Mouse (Mus musculus) left cerebral cortex, postnatal 10 days (tissue): Measurements from ENCODE around the gene Dnajc25. TPM values are rescaled to one million over a fixed set of nuclear protein-coding genes. Genes with fewer than 3 reads are reported as not detected.

ENCODE experiments used
- DNase-seq, 2 experiments: peaks; one replicate each; pipeline ENCODE4 v3.0.0; 2021 to 2022; ENCODE audit warnings: low spot score in 2 of 2, mixed read lengths in 1 of 2; ENCODE audit errors: extremely low spot score in 1 of 2
- intact Hi-C: fragments of 180-260 bp; cut with DNase I; formaldehyde crosslinking; loops from one replicate; pipeline ENCODE4 v1.15.1; 2025
- total RNA-seq, 2 experiments: library from RNA; stranded (reverse); gene quantifications; 2 replicates each; pipeline ENCODE4 v1.2.3; 2021

The Dnajc25 gene
- total RNA-seq = 1 to 10 TPM; 6.8 to 8.1 TPM

- intact Hi-C loops = no loop called here
- no peak for DNase-seq
Observed at GRCm38 (mm10) chr4:58994762-58995161, at the start of gene Dnajc25. Dnajc25 (plus strand) TSS chr4:58995062.

DNA sequence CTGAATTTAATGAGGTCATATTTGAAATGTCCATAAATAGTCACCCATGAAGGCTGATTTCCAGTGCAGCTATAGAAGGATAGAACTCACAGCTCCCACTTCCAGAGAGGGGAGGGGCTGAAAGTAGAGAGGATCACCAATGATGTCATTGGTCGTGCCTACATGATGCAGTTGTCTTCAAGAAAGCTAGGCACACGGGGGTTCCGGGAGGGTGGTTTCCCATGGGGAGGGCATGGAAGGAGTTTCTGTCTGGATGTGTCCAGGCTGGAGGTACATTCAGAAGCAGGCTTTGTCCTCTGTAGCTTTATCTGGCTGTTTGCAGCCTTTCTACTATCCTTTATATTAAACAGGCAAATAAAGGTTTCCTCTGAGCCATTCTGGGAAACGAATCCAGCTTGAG lies 46.5 kb upstream of the Dnajc25 start:
- intact Hi-C loops = no loop called here
- DNase-seq = no peak

GRCm38 (mm10) chr4:58952630-58953029 lies 42.2 kb upstream of the Dnajc25 start:
- DNase-seq = no peak
- intact Hi-C loops = no loop called here

- no peak for DNase-seq
- intact Hi-C loops = no loop called here
Observed at GRCm38 (mm10) chr4:58961719-58962118, 33.1 kb upstream of the Dnajc25 start.

DNA sequence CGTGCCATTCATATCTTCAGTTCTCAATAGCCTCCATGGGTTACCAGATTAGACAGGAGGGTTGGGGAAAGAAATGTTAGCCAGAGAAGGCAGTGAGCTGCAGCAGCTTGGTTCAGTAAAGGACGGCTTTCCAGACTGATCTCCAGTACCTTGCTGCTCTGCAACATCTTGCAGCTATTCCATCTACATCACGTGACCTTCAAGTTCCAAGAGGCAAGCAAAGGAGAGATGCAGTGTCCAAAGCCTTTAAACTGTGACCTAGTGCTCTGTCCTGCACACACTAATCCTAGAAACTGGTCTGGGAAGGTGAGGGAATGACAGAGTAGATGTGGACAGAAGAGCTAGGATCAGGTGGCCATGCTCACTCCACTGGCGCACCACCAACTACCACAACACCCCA lies 31.6 kb upstream of the Dnajc25 start:
- intact Hi-C loops = no loop called here

DNA sequence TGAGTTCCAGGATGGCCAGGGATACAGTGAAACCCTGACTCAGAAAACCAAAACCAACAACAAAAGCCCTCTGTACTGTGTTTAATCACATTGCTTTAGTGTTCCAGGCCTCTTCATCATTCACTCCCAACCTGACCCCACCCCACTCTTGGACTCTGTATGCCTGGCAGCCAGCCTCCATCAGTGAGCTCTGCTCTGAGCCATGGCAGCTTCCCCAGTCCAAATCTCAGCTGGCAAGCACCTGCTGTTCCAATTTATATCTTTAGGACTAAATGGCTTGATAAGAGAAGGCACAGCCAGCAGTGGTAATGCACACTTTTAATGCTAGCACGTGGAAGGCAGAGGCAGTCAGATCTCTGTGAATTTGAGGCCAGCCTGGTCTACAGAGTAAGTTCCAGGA lies 29.7 kb upstream of the Dnajc25 start:
- intact Hi-C loops = no loop called here

More for the DNA sequence above, 31.6 kb upstream of the Dnajc25 start:
- no peak for DNase-seq

GRCm38 (mm10) chr4:58970678-58971077 lies 24.2 kb upstream of the Dnajc25 start:
- intact Hi-C loops = no loop called here
- no peak for DNase-seq

More for the DNA sequence above, 29.7 kb upstream of the Dnajc25 start:
- DNase-seq = no peak

GRCm38 (mm10) chr4:58975711-58976110 lies 19.2 kb upstream of the Dnajc25 start:
- DNase-seq = no peak
- intact Hi-C loops = no loop called here

GRCm38 (mm10) chr4:58981421-58981820 lies 13.4 kb upstream of the Dnajc25 start:
- no peak for DNase-seq
- intact Hi-C loops = no loop called here

- intact Hi-C loops = no loop called here
- DNase-seq = no peak
Observed at GRCm38 (mm10) chr4:58982806-58983205, 12.1 kb upstream of the Dnajc25 start.

- peak; percentile 67 to 70 for DNase-seq
- intact Hi-C loops = no loop called here
Observed at GRCm38 (mm10) chr4:58985157-58985648, 9.7 kb upstream of the Dnajc25 start.

- DNase-seq = peak; percentile 78 to 88
Observed at GRCm38 (mm10) chr4:58986540-58987190, 8.2 kb upstream of the Dnajc25 start, which contains the start of gene Ptgr1. Ptgr1 (minus strand) TSS chr4:58987119.

DNA sequence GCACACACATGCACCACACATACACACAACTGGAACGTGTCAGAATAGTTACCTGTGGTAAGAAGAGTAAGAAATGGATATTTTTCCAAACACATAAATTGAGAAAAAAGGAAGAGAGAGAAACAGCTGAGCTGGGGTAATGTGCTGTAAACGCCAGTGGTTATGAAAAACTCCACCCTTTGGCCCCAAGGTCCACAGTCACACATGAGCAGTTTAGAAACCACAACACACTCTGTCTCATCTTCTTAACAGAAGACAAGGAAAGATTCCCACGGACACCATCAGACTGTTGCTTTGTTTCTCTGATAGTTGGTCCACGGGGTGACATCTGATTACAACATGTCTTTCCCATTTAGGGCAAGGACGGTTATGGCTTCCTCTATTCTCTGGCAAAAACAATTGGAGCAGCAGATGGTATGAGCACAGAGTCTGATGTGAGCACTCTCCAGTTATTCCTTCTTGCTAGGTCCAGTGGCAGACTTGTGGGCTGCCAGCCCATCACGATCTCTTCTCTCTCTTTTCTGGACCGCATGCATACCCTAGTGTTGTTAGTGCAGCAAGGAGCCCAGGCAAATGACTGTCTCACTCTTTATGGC lies 5.5 kb upstream of the Dnajc25 start:
- no peak for DNase-seq
- intact Hi-C loops = no loop called here

More at GRCm38 (mm10) chr4:58986540-58987190, 8.2 kb upstream of the Dnajc25 start, which contains the start of gene Ptgr1:
- intact Hi-C loops = no loop called here

DNA sequence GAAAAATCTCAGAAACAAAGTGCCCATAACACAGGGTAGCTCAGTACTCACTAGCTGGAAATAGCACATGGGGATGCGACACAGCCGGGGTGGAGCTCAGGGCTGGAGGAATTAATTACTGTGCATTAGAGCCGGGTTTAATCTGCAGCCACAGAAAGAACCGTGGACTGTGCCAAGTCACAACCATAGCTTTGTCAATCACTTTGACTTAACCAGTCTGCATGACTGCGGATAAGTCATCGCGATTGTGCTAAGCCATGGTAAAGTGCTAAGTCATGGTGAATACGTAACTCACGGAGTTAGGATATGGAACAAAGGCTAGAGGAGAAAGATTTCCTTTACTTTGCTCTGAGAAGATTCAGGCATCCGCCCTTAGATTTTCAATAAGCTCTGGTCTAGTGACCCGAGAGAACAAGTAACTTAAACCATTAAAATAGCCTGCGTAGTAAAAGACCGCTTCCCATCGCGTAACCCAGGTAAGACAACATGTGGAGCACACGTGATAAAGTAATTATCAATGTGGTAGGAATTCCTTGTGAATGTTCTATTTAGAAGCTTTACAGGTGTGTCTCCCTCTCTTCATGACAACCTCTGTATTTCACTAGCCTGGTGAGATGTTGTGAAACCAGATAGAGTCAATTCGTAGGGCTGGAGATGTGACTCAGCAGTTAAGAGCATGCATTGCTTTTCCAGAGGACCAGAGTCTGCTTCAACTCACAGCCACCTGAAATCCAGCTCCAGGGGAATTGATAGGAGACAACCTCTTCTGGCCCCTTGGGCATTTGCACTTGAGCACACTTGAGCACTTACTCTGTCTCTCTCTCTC lies 4.0 kb upstream of the Dnajc25 start:
- intact Hi-C loops = no loop called here
- DNase-seq = no peak

DNA sequence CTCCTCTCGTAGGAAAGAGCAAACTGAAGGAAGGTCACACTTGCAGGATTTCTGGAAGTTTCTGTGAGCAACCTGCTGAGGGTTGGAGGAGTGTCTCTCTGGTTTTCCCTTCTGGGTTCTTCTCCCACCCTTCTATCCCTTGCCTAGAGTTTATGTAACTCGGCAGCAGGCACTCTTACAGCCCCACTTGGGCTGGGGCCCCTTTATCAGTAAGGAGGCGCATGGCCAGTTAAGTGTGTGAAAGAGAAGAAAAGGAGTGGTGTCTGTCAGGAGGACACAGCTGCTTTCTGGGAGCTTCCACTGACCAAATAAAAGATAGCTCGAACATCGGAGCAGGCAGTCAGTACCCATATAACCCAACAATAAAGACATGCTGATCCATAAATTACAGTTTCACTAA lies 2.7 kb upstream of the Dnajc25 start:
- DNase-seq = no peak
- intact Hi-C loops = no loop called here

DNA sequence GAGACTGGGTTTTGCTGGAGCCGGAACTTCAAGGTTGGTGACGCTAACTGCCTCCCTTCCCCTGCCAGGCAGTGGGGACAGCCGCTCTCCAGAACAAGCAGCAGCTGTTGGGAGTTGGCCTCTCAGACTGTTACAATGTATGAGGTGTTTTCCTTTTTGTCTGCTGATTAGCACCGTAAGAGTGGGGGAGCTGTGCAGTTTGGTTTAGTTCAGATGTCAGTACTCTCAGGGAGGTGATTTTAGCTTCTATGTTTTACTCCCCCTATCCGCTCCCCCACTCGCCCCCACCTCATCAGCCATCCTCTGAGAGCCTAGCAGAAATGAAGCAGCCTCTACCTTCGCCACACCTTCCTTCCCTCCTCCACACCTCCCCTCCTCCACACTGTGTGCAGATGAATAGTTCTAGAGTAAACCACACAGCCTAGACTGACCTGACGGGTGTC lies 410 bp downstream of the Dnajc25 start:
- DNase-seq = no peak
- intact Hi-C loops = no loop called here

- DNase-seq = peak in 1 of 2 experiments; percentile 45
- intact Hi-C loops = no loop called here
Observed at GRCm38 (mm10) chr4:58997081-58997480, 2.2 kb downstream of the Dnajc25 start.

DNA sequence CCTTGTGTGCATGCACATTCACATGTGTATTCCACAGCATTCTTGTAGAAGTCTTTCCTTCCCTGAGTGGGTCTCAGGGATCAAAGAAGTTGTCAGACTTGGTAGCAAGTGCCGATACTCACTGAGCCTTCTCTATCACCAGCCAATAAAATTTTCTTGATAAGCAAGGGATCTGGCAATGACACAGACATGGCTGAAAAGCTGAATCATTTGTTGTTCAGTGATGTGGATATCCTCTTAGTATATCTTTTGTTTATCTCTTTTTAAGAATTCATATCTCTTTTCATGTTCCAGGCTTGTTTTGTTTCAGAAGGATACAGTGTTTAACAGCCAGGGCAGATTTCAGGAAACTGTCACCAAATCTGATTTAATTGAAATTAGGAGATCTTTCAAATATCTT lies 3.8 kb downstream of the Dnajc25 start:
- DNase-seq = no peak
- intact Hi-C loops = no loop called here

GRCm38 (mm10) chr4:58999686-59000085 lies 4.8 kb downstream of the Dnajc25 start:
- peak; percentile 73 to 80 for DNase-seq
- intact Hi-C loops = no loop called here
